Mouse (Mus musculus) embryonic fibroblast, embryonic 13.5 days (primary cell): ENCODE data around the gene Nos1. TPM values are rescaled to one million over a fixed set of nuclear protein-coding genes. Genes with fewer than 3 reads are reported as not detected.
"Not testable (repeated sequence)": the region's sequence is repeated elsewhere in the genome, so short reads cannot be mapped to it uniquely, and the experiment has no call there.

Source experiments
- H3K27ac ChIP-seq: 2 replicates; pipeline ENCODE4 v1.5.1; 2012; ENCODE audit warnings: low read length, control low read depth, inconsistent platforms; ENCODE audit not compliant: insufficient read depth
- H3K4me1 ChIP-seq: 2 replicates; pipeline ENCODE4 v1.6.1; 2011; ENCODE audit warnings: low read length; ENCODE audit not compliant: control insufficient read depth, insufficient read depth
- H3K4me3 ChIP-seq: 2 replicates; pipeline ENCODE4 v1.5.1; 2011; ENCODE audit warnings: mild to moderate bottlenecking, control low read depth, low read length; ENCODE audit not compliant: insufficient read depth
- CTCF ChIP-seq: IDR thresholded peaks from 2 replicates; pipeline ENCODE4 v1.5.1; 2011; ENCODE audit warnings: mild to moderate bottlenecking, control low read depth, low read length, moderate library complexity, borderline replicate concordance; ENCODE audit not compliant: insufficient read depth
- POLR2A ChIP-seq: IDR thresholded peaks from 2 replicates; pipeline ENCODE4 v1.6.1; 2011; ENCODE audit warnings: low read depth, mild to moderate bottlenecking, control low read depth, low read length, moderate library complexity
- polyA plus RNA-seq: library from polyadenylated mRNA; stranded (reverse); fragments of >200 nt; gene quantifications from 2 replicates; pipeline ENCODE4 v1.2.4, GENCODE M21; 2011; ENCODE audit warnings: low read depth; ENCODE audit not compliant: missing spikeins, insufficient read length

Nos1 gene
- polyA plus RNA-seq, 1 experiment: 0.14 TPM

DNA sequence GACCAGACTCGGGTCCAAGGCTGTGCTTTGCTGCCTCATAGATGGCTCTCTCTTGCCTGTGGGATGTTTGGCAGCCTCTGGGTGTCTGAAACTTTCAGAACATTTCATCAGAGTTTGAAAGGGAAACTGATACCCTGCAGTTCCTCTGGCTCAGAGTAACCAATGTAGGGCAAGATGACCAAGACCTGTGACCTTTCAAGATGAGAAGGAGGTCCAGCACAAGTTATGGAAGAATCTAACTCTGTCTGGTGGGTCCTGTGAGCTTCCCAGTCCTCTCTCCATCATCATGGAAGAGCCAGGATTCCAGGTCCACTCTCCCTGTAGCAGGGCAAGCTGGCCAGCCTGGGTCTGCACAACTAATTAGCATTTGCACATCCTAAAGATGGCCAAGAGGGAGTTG lies 90.8 kb downstream of the Nos1 start:
- Histone ChIP-seq H3K4me3 (no peak overlapping the region), H3K4me1 (no peaks in the 10 kb centered on the region), H3K27ac (no peak overlapping the region)
- TF ChIP-seq CTCF: no peak
- no peak for TF ChIP-seq POLR2A

GRCm38 (mm10) chr5:117873807-117874206 lies 93.0 kb downstream of the Nos1 start:
- TF ChIP-seq POLR2A (no peak), CTCF (no peak)
- H3K27ac ChIP-seq: no peak overlapping the region
- no peak overlapping the region for H3K4me3 ChIP-seq
- no peaks in the 10 kb centered on the region for H3K4me1 ChIP-seq

GRCm38 (mm10) chr5:117874236-117874635 lies 93.4 kb downstream of the Nos1 start:
- no peak for TF ChIP-seq POLR2A
- Histone ChIP-seq H3K4me1 (no peaks in the 10 kb centered on the region), H3K27ac (no peak overlapping the region), H3K4me3 (no peak overlapping the region)

- no peak overlapping the region for H3K27ac ChIP-seq
- H3K4me3 ChIP-seq: no peak overlapping the region
- no peak for TF ChIP-seq CTCF
- no peak for TF ChIP-seq POLR2A
- H3K4me1 ChIP-seq: no peaks in the 10 kb centered on the region
Observed at GRCm38 (mm10) chr5:117879136-117879535, 98.3 kb downstream of the Nos1 start.

- TF ChIP-seq POLR2A (no peak), CTCF (no peak)
- Histone ChIP-seq H3K4me3 (no peak overlapping the region), H3K4me1 (no peaks in the 10 kb centered on the region), H3K27ac (no peak overlapping the region)
Observed at GRCm38 (mm10) chr5:117880916-117881555, 100.2 kb downstream of the Nos1 start.

DNA sequence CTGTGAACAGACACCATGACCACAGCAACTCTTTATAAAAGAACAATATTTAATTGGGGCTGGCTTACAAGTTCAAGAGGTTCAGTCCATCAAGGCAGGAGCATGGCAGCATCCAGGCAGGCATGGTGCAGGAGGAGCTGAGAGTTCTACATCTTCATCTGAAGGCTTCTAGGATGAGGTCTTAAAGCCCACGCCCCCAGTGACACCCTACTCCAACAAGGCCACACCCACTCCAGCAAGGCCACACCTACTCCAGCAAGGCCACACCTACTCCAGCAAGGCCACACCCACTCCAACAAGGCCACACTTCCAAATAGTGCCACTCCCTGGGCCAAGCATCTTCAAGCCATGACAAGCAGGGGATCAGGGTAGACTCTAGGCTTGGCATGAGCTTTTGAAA lies 101.6 kb downstream of the Nos1 start:
- not testable (repeated sequence) for H3K27ac ChIP-seq, H3K4me1 ChIP-seq, H3K4me3 ChIP-seq

GRCm38 (mm10) chr5:117884991-117885390 lies 104.2 kb downstream of the Nos1 start:
- TF ChIP-seq CTCF: no peak
- Histone ChIP-seq H3K4me1 (no peaks in the 10 kb centered on the region), H3K27ac (no peak overlapping the region), H3K4me3 (no peak overlapping the region)

GRCm38 (mm10) chr5:117888126-117888525 lies 107.3 kb downstream of the Nos1 start:
- TF ChIP-seq CTCF (no peak), POLR2A (no peak)
- Histone ChIP-seq H3K4me3 (no peak overlapping the region), H3K4me1 (no peaks in the 10 kb centered on the region), H3K27ac (no peak overlapping the region)

DNA sequence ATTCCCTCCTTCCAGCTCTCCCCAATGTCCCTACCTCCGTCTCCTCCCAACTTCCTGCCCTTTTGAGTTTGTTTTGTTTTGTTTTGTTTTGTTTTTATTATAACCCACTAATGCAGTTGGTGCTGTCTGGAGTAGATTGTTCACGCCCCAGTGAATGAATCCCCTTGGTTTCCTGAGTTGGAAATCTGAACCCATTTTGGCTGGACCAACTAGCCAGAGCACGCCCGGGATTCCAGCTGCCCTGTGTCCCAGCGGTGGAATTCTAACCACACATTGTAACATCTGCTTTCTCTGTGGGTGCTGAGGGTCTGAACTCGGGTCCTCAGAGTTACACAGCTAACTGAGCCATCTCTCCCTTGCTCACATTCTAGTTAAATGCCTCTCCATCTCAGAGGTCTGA lies 108.1 kb downstream of the Nos1 start:
- TF ChIP-seq POLR2A: no peak
- no peak for TF ChIP-seq CTCF
- Histone ChIP-seq H3K4me3 (no peak overlapping the region), H3K27ac (no peak overlapping the region), H3K4me1 (no peaks in the 10 kb centered on the region)

- no peak for TF ChIP-seq POLR2A
- H3K4me1 ChIP-seq: no peaks in the 10 kb centered on the region
- H3K27ac ChIP-seq: no peak overlapping the region
- H3K4me3 ChIP-seq: no peak overlapping the region
Observed at GRCm38 (mm10) chr5:117889571-117889970, 108.7 kb downstream of the Nos1 start.

DNA sequence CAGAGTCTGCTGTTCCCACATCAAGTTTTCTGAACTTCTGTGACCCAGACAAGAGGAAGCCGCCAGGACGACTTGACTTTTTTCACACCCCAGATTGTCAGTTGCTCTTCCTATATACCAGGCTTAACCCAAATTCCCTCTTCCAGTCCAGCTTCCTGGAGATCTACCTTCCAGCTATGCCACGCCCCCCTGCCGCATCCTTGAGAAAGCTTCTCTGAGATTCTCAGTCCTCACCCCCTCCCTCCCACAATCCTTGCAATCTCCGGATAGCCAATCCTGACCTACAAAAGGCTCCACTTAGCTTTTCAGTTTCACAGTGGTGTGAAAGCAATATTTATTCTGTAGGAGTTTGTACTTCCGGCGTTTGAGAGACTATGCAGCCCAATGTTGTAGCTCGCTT lies 110.0 kb downstream of the Nos1 start:
- Histone ChIP-seq H3K27ac (no peak overlapping the region), H3K4me3 (no peak overlapping the region), H3K4me1 (no peaks in the 10 kb centered on the region)
- TF ChIP-seq CTCF (no peak), POLR2A (no peak)
